Mouse (Mus musculus) limb, embryonic 15.5 days (tissue): Measurements from ENCODE around the gene Mpg. TPM values are rescaled to one million over a fixed set of nuclear protein-coding genes. Genes with fewer than 3 reads are reported as not detected.
"Not testable (repeated sequence)": the region's sequence is repeated elsewhere in the genome, so short reads cannot be mapped to it uniquely, and the experiment has no call there.

Experiments
- ATAC-seq: fragments of 200-750 bp; cut with Nextera tagmentation; 2 replicates; pipeline ENCODE4 v1.8.0; 2017; ENCODE audit warnings: low read depth, moderate TSS enrichment; ENCODE audit not compliant: insufficient number of reproducible peaks, low FRiP score, low TSS enrichment
- H3K27ac ChIP-seq: fragments of 300-500 bp; sonication (generic); 2 replicates; pipeline ENCODE4 v1.5.1; 2015; ENCODE audit warnings: moderate library complexity, mild to moderate bottlenecking, inconsistent platforms
- H3K27me3 ChIP-seq: fragments of 300-500 bp; sonication (generic); 2 replicates; pipeline ENCODE4 v1.6.1; 2015; ENCODE audit warnings: inconsistent platforms
- H3K36me3 ChIP-seq: fragments of 300-500 bp; sonication (generic); 2 replicates; pipeline ENCODE4 v1.6.1; 2015; ENCODE audit warnings: inconsistent platforms
- H3K4me1 ChIP-seq: fragments of 300-500 bp; sonication (generic); 2 replicates; pipeline ENCODE4 v1.6.1; 2015; ENCODE audit warnings: inconsistent platforms
- H3K4me2 ChIP-seq: fragments of 300-500 bp; sonication (generic); 2 replicates; pipeline ENCODE4 v1.6.1; 2015; ENCODE audit warnings: mild to moderate bottlenecking, inconsistent platforms
- H3K4me3 ChIP-seq: fragments of 300-500 bp; sonication (generic); 2 replicates; pipeline ENCODE4 v1.5.1; 2015; ENCODE audit warnings: mild to moderate bottlenecking, inconsistent platforms
- H3K9ac ChIP-seq: fragments of 300-500 bp; sonication (generic); 2 replicates; pipeline ENCODE4 v1.6.1; 2015; ENCODE audit warnings: inconsistent platforms
- H3K9me3 ChIP-seq: fragments of 300-500 bp; sonication (generic); 2 replicates; pipeline ENCODE4 v1.6.1; 2016; ENCODE audit warnings: inconsistent platforms
- WGBS: fragments of 180-500 bp; shearing (Covaris S2); methylation state at CpG from one replicate; pipeline ENCODE4 v1.1.7; 2015; 5-methylcytosine and 5-hydroxymethylcytosine counted together
- polyA plus RNA-seq: library from polyadenylated mRNA; unstranded; fragments of >200 nt; fragmentation: Nextera tagmentation; extraction: Ambion mirVana; gene quantifications from 2 replicates; pipeline ENCODE4 v1.2.1, GENCODE M21; 2015

Mpg gene
- polyA plus RNA-seq, 1 experiment from 2014 or later, result 39.4 TPM

DNA sequence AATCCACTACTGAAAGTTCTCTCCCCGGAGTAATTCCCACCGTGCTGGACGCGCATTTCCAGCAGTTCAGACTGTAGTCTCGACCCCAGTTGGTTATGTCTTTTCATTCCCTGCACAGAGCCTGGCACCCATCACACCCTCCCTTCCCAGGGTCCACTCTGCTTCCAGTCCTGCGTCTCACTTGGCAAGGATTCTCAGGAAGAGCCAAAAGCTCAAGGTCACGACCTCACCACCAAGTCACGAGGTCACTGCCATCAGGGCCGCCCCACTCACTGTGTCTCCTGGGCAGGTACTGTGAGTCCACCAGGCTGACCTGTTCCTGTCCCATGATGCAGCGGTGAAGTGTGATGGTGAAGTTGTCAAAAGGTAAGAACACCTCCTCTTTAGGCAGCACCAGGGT lies 32.2 kb upstream of the Mpg start:
- H3K27ac ChIP-seq, result no peak overlapping the region
- H3K4me3 ChIP-seq, result no peak overlapping the region
- H3K9ac ChIP-seq, result no peak overlapping the region
- H3K27me3 ChIP-seq, result peaks cover 14% of the 10 kb centered on the region
- H3K4me2 ChIP-seq, result no peak overlapping the region
- H3K36me3 ChIP-seq, result no peaks in the 10 kb centered on the region
- no peak for ATAC-seq
- H3K4me1 ChIP-seq, result no peaks in the 10 kb centered on the region
- H3K9me3 ChIP-seq, result no peaks in the 10 kb centered on the region
- WGBS, result 79% methylated on average over 10 of the region's 10 CpGs

DNA sequence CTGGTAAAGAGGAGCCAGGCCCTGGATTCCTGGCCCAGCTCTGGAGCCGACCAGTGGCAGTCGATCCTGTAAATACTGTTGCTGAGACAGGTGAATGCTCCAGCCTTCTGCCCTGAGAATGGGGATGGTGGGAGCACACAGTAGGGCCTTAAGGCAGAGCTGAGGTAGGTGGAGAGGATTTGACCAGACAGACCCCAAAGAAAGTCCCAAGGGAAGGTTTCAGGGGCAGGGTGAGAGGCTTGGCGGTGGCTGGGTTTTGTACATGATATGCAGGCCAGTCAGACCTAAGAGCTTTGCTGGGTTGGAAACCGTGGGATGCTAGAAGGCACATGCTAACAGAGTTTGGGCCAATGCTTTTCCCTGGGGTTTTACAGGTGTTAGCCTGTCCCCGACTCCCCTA lies 31.7 kb upstream of the Mpg start:
- 72% methylated on average over 5 of the region's 5 CpGs for WGBS
- Histone ChIP-seq H3K27me3 (peaks cover 14% of the 10 kb centered on the region), H3K4me2 (no peak overlapping the region), H3K36me3 (no peaks in the 10 kb centered on the region), H3K9ac (no peak overlapping the region), H3K27ac (no peak overlapping the region), H3K4me3 (no peak overlapping the region), H3K9me3 (no peaks in the 10 kb centered on the region), H3K4me1 (no peaks in the 10 kb centered on the region)
- no peak for ATAC-seq

DNA sequence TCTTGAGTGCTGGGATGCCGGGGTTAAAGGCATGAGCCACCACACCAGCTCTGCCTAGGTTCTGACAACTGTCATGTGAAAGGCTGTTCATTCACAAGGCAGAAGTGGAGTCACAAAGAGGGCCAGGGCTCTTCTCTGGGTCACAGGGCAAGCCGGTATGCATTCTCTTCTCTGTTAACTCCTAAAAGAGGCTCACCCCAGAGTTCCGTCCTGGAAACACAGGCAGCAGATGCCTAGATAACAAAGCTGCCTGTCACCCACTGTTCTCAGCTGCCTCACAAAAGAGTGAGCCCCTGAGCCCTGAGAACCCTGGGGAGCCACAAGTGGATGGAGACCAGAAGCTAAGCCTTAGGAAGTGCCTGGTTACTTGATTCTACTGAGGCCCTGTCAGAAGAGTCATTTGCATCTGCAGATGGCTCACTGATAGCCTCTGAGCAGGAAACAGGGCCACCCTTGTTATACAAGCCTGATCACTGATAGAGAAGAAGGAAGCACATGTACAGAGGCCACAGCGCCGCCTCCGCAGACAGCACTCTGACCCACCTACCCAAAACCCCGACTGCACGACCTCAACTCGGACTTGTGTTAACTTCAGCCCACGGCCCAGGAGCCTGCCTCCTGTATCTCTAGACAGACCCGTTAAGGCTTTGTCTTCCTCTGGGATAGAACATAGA lies 30.3 kb upstream of the Mpg start:
- Histone ChIP-seq H3K9ac (no peak overlapping the region), H3K9me3 (no peaks in the 10 kb centered on the region), H3K4me2 (no peak overlapping the region), H3K27me3 (peaks cover 14% of the 10 kb centered on the region), H3K36me3 (no peaks in the 10 kb centered on the region), H3K27ac (no peak overlapping the region), H3K4me3 (no peak overlapping the region), H3K4me1 (no peaks in the 10 kb centered on the region)
- 45% methylated on average over 11 of the region's 11 CpGs for WGBS
- ATAC-seq, result no peak

DNA sequence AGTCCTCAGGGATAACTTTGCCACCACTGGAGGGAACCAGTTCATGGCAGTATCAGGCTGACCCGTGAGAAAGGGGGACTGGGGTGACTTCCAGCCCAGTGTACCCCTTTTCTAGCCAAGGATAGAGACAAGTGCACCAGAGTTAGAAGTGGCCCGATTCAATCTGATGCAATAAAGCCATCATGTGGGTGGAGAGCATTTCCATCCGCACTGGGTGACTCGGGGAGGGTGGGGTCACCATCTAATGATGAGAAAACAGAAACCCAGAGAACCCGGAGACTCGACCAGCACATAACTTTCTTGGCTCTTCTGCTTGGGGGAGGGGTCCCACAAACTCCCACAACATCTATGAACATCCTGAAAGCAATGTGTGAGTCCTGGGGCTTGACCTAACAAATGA lies 29.6 kb upstream of the Mpg start:
- ATAC-seq, result no peak
- Histone ChIP-seq H3K36me3 (no peaks in the 10 kb centered on the region), H3K9me3 (no peaks in the 10 kb centered on the region), H3K4me1 (no peaks in the 10 kb centered on the region), H3K9ac (no peak overlapping the region), H3K27me3 (peaks cover 14% of the 10 kb centered on the region), H3K4me2 (no peak overlapping the region), H3K4me3 (no peak overlapping the region), H3K27ac (no peak overlapping the region)
- 63% methylated on average over 6 of the region's 6 CpGs for WGBS

DNA sequence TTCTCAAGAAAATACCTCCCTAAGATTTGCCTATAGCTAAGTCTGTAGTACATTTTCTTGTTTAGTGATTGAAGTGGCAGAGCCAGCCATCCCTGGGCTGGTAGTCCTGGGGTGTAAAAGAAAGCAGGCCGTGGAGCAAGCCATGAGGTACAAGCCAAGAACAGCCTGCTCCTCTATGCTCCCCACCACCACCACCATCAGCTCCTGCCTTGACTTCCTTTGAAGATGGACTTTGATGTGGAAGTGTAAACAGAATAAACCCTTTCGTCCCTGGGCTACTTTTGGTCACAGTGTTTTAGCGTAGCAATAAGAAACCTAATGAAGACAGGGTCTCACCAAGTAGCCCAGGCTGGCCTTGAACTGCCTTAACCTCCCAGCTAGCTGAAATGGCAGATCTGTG lies 28.5 kb upstream of the Mpg start:
- H3K36me3 ChIP-seq, result no peaks in the 10 kb centered on the region
- H3K4me1 ChIP-seq, result no peaks in the 10 kb centered on the region
- 25% methylated on average over 3 of the region's 3 CpGs for WGBS
- no peaks in the 10 kb centered on the region for H3K9me3 ChIP-seq
- no peak overlapping the region for H3K9ac ChIP-seq
- no peak overlapping the region for H3K4me2 ChIP-seq
- peaks cover 14% of the 10 kb centered on the region for H3K27me3 ChIP-seq
- H3K27ac ChIP-seq, result no peak overlapping the region
- no peak for ATAC-seq
- H3K4me3 ChIP-seq, result no peak overlapping the region

DNA sequence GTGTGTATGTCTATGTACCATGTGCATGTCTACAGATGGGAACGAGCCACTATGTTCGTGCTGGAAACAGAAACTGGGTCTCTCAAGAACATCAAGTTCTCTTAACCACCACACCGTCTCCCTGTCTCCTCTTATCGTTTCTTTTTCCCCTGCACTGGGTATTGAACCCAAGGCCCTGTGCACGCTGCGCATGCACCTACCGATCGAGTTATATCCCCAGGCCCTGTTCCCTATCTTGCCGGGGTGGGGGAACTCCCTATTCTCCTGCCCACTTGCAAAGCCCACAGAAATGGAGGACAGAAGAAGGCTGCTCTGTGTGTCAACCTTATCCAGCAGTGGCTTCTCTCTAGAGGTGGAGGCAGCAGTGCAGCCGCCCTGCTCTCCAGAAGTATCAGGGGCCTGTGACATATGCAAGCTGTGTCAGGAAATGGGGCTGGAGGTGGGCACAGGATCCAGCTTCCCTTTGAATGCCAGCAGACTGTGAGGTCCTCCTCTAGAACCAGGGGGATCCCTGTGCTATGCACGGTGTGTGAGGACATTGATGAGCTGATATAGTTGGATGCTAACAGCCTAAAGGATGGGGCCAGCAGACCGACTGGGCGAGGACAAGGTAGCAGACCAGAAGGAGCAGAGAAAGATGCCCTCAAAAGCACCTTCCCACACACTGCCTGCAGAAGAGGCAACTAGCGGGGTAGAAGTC lies 27.9 kb upstream of the Mpg start:
- H3K36me3 ChIP-seq, result no peaks in the 10 kb centered on the region
- H3K27ac ChIP-seq, result no peak overlapping the region
- 66% methylated on average over 14 of the region's 14 CpGs for WGBS
- H3K4me3 ChIP-seq, result no peak overlapping the region
- peaks cover 14% of the 10 kb centered on the region for H3K27me3 ChIP-seq
- H3K4me1 ChIP-seq, result no peaks in the 10 kb centered on the region
- no peak for ATAC-seq
- no peak overlapping the region for H3K9ac ChIP-seq
- H3K4me2 ChIP-seq, result no peak overlapping the region
- no peaks in the 10 kb centered on the region for H3K9me3 ChIP-seq

DNA sequence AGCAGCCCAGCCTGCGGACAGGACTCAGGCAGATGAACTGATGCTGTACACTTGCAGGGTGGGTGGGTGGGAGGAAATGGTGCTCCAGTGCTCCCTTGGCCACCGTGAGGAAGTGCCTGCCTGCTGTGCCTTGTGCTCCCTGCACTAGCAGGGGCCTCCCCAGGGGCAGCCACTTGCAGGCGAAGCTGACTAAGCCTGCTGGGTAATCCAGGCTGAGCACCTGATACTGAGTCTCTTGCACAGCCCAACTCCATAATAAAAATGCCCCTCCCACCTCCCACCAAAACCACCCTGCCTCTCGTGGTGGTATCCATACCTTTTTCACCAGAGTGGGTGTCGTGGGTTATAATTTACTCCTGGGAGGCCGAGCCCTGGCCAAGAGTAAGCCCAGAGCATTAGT lies 27.1 kb upstream of the Mpg start:
- Histone ChIP-seq H3K9ac (no peak overlapping the region), H3K27me3 (peaks cover 14% of the 10 kb centered on the region), H3K36me3 (no peaks in the 10 kb centered on the region), H3K4me2 (no peak overlapping the region), H3K9me3 (no peaks in the 10 kb centered on the region), H3K27ac (no peak overlapping the region), H3K4me3 (no peak overlapping the region), H3K4me1 (no peaks in the 10 kb centered on the region)
- WGBS, result 33% methylated on average over 6 of the region's 6 CpGs
- no peak; the same call in 1 of the 2 replicates for ATAC-seq

DNA sequence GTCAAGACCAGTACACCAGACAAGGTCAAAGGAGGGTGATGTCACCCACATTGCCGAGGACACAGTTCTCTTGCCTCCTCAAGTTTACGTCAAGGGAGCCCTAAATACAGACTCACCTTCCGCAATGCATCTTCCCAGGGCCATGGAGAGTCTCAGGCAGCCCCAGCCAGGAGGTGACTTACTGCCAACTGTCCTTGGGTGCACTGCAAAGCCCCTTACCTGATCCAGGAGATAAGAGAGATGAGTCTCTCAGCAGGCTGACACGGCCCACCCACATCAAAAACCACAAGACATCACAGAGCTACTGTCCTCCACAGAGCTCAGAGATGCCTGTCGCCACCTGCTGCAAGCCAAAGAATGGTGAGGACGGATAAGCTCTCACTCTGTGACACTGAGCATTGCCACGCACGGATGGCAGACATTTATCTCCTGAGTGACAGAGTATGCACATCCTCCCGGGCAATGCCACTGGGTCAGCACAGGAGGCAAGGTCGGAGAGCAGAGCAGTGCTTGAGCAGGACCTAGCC lies 26.2 kb upstream of the Mpg start, which contains the start of gene Il9r:
Gene Il9r, minus strand, starts transcription at position 205 of the 527 bp plus-strand sequence.
- ATAC-seq, result no peak
- Histone ChIP-seq H3K27me3 (peaks cover 11% of the 10 kb centered on the region), H3K4me1 (peaks cover 6% of the 10 kb centered on the region), H3K4me3 (no peak within 1 kb of the TSS), H3K9ac (no peak within 1 kb of the TSS), H3K27ac (no peak within 1 kb of the TSS), H3K9me3 (no peaks in the 10 kb centered on the region), H3K4me2 (no peak within 1 kb of the TSS), H3K36me3 (no peaks in the 10 kb centered on the region)
- 66% methylated on average over 10 of the region's 10 CpGs for WGBS

DNA sequence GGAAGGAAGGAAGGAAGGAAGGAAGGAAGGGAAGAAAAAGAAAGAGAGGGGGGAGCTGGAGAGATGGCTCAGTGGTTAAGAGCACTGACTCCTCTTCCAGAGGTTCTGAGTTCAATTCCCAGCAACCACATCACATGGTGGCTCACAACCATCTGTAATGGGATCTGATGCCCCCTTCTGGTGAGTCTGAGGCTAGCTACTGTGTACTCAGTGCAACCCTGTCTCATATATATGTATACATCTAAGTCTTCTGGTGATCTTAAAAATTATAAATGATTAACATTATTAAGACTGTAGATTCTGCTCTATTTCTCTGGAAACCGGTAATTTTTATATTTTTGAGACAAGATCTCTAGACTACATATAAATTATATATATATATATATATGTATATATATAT lies 25.3 kb upstream of the Mpg start:
- not testable (repeated sequence) for H3K36me3 ChIP-seq, ATAC-seq, H3K4me3 ChIP-seq, H3K9ac ChIP-seq, H3K27me3 ChIP-seq, H3K4me2 ChIP-seq, H3K27ac ChIP-seq, H3K4me1 ChIP-seq, H3K9me3 ChIP-seq
- WGBS, result 60% methylated on average over 1 of the region's 1 CpGs

DNA sequence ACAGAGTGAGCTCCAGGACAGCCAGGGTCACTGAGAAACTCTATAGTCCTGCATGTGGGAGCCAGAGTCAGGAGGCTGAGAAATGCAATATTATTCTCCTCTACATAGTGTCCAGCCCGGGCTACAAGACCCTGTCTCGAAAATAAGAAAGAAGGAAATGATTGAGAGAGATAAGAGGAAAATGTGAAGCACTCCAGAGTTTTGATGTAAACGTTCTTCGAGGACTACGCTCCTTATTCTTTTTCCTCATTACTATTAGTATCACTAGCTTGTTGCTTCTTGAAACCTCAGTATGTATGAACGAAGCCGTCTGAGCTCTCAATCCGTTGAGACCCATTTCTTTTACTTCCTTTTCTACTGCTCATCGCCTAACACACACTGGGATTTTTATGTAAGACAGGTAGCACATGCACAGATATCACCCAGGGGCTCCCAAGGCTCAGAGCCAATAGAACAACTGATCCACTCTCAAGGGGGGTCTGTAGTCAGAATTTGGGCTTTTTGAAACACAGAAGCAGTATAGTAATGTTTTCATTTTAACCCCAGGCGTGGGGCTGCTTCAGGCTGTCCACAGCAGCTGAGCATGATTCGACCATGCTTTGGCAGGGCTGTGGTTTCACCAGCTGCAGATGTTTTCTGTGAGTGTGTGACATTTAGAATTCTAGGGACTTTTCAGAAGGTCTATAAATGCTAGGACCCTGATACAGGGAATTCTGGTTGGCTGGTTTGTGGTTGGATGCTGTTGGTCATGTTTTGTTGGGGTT lies 24.2 kb upstream of the Mpg start:
- H3K27me3 ChIP-seq, result no peaks in the 10 kb centered on the region
- 76% methylated on average over 11 of the region's 11 CpGs for WGBS
- no peak overlapping the region for H3K4me3 ChIP-seq
- no peak overlapping the region for H3K9ac ChIP-seq
- H3K27ac ChIP-seq, result no peak overlapping the region
- H3K36me3 ChIP-seq, result peaks cover 2% of the 10 kb centered on the region; the same call in 1 of the 2 replicates
- peaks cover 13% of the 10 kb centered on the region for H3K4me1 ChIP-seq
- H3K9me3 ChIP-seq, result no peaks in the 10 kb centered on the region
- H3K4me2 ChIP-seq, result no peak overlapping the region
- no peak for ATAC-seq

DNA sequence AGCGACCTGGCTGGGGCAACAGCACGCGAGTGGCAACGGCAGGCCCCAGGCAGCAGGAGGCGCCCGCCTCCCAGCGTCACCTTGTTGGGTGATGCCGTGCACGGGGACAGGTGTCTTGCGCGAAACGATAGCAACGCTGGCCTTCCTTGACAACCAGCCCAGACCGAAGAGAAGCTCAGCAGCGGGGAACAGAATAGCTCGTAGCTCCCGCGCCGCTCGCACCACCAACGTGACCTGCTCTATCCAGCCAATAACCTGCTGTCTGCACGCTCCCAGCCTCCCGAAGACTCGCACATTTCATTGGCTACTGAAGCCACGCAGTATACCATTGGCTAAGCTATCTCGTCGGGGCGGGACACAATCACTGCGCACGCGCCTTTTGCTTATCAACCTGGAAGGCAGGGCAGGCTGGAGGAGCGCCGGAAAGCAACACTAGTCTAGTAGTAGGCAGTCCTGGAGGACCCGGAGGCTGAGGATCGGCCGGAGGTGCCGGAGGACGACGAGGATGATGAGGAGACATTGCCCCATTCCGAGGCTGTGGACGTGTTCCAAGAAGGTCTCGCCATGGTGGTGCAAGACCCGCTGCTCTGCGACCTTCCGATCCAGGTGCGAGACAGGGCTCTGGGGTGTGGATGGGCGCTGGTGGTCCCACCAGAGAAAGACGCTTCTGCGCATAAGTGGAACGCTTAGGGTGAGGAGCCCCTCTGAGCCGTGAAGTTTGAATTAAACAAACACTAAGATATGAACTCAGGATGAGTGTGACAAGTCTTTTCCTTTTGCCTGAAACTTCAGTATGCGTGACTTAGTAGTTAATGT lies 21.0 kb upstream of the Mpg start, which contains the start of gene Snrnp25:
Gene Snrnp25, plus strand, starts transcription at position 358 of the 816 bp plus-strand sequence.
- Histone ChIP-seq H3K4me3 (peak within 1 kb of the TSS; percentile 59), H3K9ac (peak within 1 kb of the TSS; percentile 63), H3K27me3 (no peaks in the 10 kb centered on the region), H3K36me3 (peaks cover 33% of the 10 kb centered on the region), H3K27ac (peak within 1 kb of the TSS; percentile 17; the same call in 1 of the 2 replicates), H3K4me1 (peaks cover 13% of the 10 kb centered on the region), H3K4me2 (peak within 1 kb of the TSS; percentile 70), H3K9me3 (no peaks in the 10 kb centered on the region)
- peak; percentile 100 for ATAC-seq
- WGBS, result under 1% methylated on average over 52 of the region's 52 CpGs
